Mouse (Mus musculus): Measurements from ENCODE around the gene Dennd4a. TPM values are rescaled to one million over a fixed set of nuclear protein-coding genes. Genes with fewer than 3 reads are reported as not detected.

The Dennd4a gene
- polyA plus RNA-seq, 1 experiment = 34.6 TPM

GRCm38 (mm10) chr9:64795846-64796615 is 15.1 kb upstream of the Dennd4a start:
- no peak for TF ChIP-seq POLR2A (IDR thresholded peaks at IDR 0.05; ENCODE audit: borderline replicate concordance, insufficient read depth, low read length)
- TF ChIP-seq CTCF (IDR thresholded peaks at IDR 0.05; ENCODE audit: borderline replicate concordance, insufficient read depth, low read depth, low read length) = no peak

DNA sequence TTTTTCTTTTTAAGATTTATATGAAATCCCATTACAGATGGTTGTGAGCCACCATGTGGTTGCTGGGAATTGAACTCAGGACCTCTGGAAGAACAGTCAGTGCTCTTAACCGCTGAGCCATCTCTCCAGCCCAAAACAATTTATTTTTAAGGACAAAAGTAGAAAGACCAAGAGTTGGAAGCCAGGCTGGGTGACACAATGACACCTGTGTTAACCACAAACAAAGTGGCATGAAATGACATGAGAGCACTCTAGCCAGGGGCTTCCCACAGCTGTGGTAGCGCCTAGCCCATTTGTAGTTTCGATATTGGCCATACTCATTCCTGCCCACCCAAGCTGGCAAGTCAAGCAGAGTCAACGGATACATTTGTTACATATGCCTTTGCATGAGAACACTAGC is 13.7 kb upstream of the Dennd4a start:
- TF ChIP-seq CTCF (IDR thresholded peaks at IDR 0.05; ENCODE audit: borderline replicate concordance, insufficient read depth, low read depth, low read length) (no peak), POLR2A (IDR thresholded peaks at IDR 0.05; ENCODE audit: borderline replicate concordance, insufficient read depth, low read length) (no peak)
- H3K27me3 ChIP-seq (ENCODE audit: control insufficient read depth, insufficient read depth, low read length) = no peaks in the 10 kb centered on the region; the same call in 1 of the 2 replicates

More at GRCm38 (mm10) chr9:64795846-64796615, 15.1 kb upstream of the Dennd4a start:
- H3K27ac ChIP-seq (ENCODE audit: insufficient read depth, low read length) = no peak overlapping the region
- H3K4me1 ChIP-seq (ENCODE audit: control insufficient read depth, insufficient read depth, low read length) = no peaks in the 10 kb centered on the region
- WGBS = 67% methylated on average over 3 of the region's 3 CpGs
- no peaks in the 10 kb centered on the region; the same call in 1 of the 2 replicates for H3K27me3 ChIP-seq (ENCODE audit: control insufficient read depth, insufficient read depth, low read length)
- H3K4me3 ChIP-seq (replicated peaks; ENCODE audit: insufficient read depth, low read depth, low read length) = no peak overlapping the region
- DNase-seq = no peak

GRCm38 (mm10) chr9:64798099-64798498 is 13.0 kb upstream of the Dennd4a start:
- Histone ChIP-seq H3K4me3 (replicated peaks; ENCODE audit: insufficient read depth, low read depth, low read length) (no peak overlapping the region), H3K27me3 (ENCODE audit: control insufficient read depth, insufficient read depth, low read length) (no peaks in the 10 kb centered on the region; the same call in 1 of the 2 replicates), H3K27ac (ENCODE audit: insufficient read depth, low read length) (no peak overlapping the region), H3K4me1 (ENCODE audit: control insufficient read depth, insufficient read depth, low read length) (no peaks in the 10 kb centered on the region)
- no peak for TF ChIP-seq CTCF (IDR thresholded peaks at IDR 0.05; ENCODE audit: borderline replicate concordance, insufficient read depth, low read depth, low read length)
- TF ChIP-seq POLR2A (IDR thresholded peaks at IDR 0.05; ENCODE audit: borderline replicate concordance, insufficient read depth, low read length) = no peak
- DNase-seq = no peak

More for the DNA sequence above, 13.7 kb upstream of the Dennd4a start:
- Histone ChIP-seq H3K4me1 (ENCODE audit: control insufficient read depth, insufficient read depth, low read length) (no peaks in the 10 kb centered on the region), H3K4me3 (replicated peaks; ENCODE audit: insufficient read depth, low read depth, low read length) (no peak overlapping the region), H3K27ac (ENCODE audit: insufficient read depth, low read length) (no peak overlapping the region)
- WGBS = 87% methylated on average over 4 of the region's 4 CpGs
- DNase-seq = no peak

- H3K27ac ChIP-seq (ENCODE audit: insufficient read depth, low read length) = no peak overlapping the region
- no peaks in the 10 kb centered on the region; the same call in 1 of the 2 replicates for H3K27me3 ChIP-seq (ENCODE audit: control insufficient read depth, insufficient read depth, low read length)
- H3K4me3 ChIP-seq (replicated peaks; ENCODE audit: insufficient read depth, low read depth, low read length) = no peak overlapping the region
- H3K4me1 ChIP-seq (ENCODE audit: control insufficient read depth, insufficient read depth, low read length) = no peaks in the 10 kb centered on the region
- whole genome bisulfite sequencing = 89% methylated on average over 2 of the region's 2 CpGs
- TF ChIP-seq CTCF (IDR thresholded peaks at IDR 0.05; ENCODE audit: borderline replicate concordance, insufficient read depth, low read depth, low read length) = no peak
- no peak for TF ChIP-seq POLR2A (IDR thresholded peaks at IDR 0.05; ENCODE audit: borderline replicate concordance, insufficient read depth, low read length)
- no peak for DNase-seq
Observed at GRCm38 (mm10) chr9:64798859-64799258, 12.3 kb upstream of the Dennd4a start.

DNA sequence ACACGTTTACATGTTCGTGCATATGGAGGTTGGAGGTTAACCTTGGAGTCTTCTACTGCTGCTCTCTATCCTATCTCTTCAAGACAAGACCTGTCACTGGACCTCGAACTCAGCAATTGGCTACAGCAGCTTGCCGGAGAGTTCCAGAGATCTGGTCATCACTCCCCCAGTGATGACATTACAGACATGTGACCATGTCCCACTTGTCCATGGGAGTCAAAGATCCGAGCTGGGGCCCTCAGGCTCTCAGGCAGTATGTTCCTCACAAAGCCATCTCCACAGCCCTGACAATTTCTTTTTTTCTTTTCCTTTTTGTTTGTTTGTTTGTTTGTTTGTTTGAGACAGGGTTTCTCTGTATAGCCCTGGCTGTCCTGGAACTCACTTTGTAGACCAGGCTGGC is 11.6 kb upstream of the Dennd4a start:
- no peaks in the 10 kb centered on the region; the same call in 1 of the 2 replicates for H3K27me3 ChIP-seq (ENCODE audit: control insufficient read depth, insufficient read depth, low read length)
- DNase-seq = no peak
- no peak overlapping the region for H3K27ac ChIP-seq (ENCODE audit: insufficient read depth, low read length)
- no peak overlapping the region for H3K4me3 ChIP-seq (replicated peaks; ENCODE audit: insufficient read depth, low read depth, low read length)
- TF ChIP-seq POLR2A (IDR thresholded peaks at IDR 0.05; ENCODE audit: borderline replicate concordance, insufficient read depth, low read length) = no peak
- TF ChIP-seq CTCF (IDR thresholded peaks at IDR 0.05; ENCODE audit: borderline replicate concordance, insufficient read depth, low read depth, low read length) = no peak
- WGBS = 90% methylated on average over 5 of the region's 5 CpGs
- H3K4me1 ChIP-seq (ENCODE audit: control insufficient read depth, insufficient read depth, low read length) = no peaks in the 10 kb centered on the region

DNA sequence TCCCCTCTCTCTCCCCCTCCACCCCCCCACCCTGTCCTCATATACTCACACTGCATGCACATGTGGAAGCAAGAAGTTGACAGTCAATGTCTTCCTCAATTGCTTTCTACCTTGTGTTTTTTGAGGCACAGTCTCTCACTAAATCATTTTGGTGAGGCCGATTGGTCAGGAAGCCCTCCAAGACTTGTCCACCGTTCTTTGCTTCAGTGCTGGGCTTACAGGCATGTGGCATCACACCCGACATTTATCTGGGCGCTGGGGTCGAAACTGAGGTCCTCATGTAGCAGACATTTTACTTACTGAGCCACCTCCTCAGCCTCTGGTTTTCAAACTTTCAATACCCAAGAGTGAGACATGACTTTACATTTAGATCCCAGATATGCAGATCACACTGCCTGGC is 8.6 kb upstream of the Dennd4a start:
- no peak for TF ChIP-seq CTCF (IDR thresholded peaks at IDR 0.05; ENCODE audit: borderline replicate concordance, insufficient read depth, low read depth, low read length)
- no peak for TF ChIP-seq POLR2A (IDR thresholded peaks at IDR 0.05; ENCODE audit: borderline replicate concordance, insufficient read depth, low read length)
- no peak overlapping the region for H3K27ac ChIP-seq (ENCODE audit: insufficient read depth, low read length)
- H3K27me3 ChIP-seq (ENCODE audit: control insufficient read depth, insufficient read depth, low read length) = no peaks in the 10 kb centered on the region; the same call in 1 of the 2 replicates
- no peak overlapping the region for H3K4me3 ChIP-seq (replicated peaks; ENCODE audit: insufficient read depth, low read depth, low read length)
- H3K4me1 ChIP-seq (ENCODE audit: control insufficient read depth, insufficient read depth, low read length) = no peaks in the 10 kb centered on the region
- 81% methylated on average over 5 of the region's 5 CpGs for WGBS
- DNase-seq = no peak

DNA sequence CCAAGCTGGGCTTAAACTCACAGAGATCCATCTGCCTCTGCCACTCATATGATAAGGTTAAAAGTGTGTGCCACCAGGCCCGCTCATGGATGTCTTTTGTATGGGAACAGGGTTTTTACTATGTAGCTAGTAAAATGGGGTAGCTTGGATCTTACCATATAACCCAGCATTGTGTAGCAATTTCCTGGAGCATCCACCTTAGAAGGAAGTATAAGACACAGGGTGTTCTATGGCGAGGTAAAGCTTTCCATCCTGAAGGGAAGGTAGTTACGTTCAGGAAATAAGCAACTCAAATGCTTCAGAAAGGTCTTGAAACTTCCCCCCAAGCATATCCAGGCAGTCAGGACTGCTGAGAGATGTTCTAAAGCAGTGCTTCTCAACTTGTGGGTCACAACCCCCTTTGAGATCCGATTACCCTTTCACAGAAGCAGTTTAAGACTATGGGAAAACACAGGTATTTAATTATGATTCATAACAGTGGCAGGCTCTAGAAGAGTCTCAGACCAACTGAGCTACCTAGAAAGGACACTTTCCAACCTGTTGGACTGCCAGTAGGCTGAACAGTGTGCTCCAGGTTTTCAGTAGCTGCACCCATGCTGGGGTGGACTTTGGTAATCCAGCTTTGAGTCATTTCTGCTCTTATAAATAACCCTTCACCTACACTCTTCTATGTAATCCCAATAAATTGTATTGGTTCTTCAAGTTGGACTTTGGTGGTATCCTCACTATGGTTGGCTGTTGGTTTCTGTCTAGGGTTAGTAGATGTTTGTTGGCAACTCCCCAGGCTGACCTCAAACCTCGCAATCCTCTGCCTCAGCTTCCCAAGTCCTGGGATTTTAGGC is 7.5 kb upstream of the Dennd4a start:
- DNase-seq = no peak
- Histone ChIP-seq H3K27ac (ENCODE audit: insufficient read depth, low read length) (no peak overlapping the region), H3K4me3 (replicated peaks; ENCODE audit: insufficient read depth, low read depth, low read length) (no peak overlapping the region), H3K4me1 (ENCODE audit: control insufficient read depth, insufficient read depth, low read length) (no peaks in the 10 kb centered on the region), H3K27me3 (ENCODE audit: control insufficient read depth, insufficient read depth, low read length) (no peaks in the 10 kb centered on the region; the same call in 1 of the 2 replicates)
- WGBS = 88% methylated on average over 5 of the region's 5 CpGs
- TF ChIP-seq POLR2A (IDR thresholded peaks at IDR 0.05; ENCODE audit: borderline replicate concordance, insufficient read depth, low read length) (no peak), CTCF (IDR thresholded peaks at IDR 0.05; ENCODE audit: borderline replicate concordance, insufficient read depth, low read depth, low read length) (no peak)

Data from cerebellum, adult 2 months (tissue).